Mouse (Mus musculus): Measurements from ENCODE around the gene Stmnd1.

- TF ChIP-seq CTCF (IDR thresholded peaks at IDR 0.05; ENCODE audit: extremely low read depth, insufficient read depth, insufficient read length, insufficient replicate concordance) = no peak
- TF ChIP-seq POLR2A (IDR thresholded peaks at IDR 0.05; ENCODE audit: low read depth, low read length) = no peak
These were observed 20.8 kb downstream of the Stmnd1 start for GRCm38 (mm10) chr13:46294365-46294764.
